Mouse (Mus musculus) C2C12 (cell line): ENCODE results near the gene Slc30a7. TPM values are rescaled to one million over a fixed set of nuclear protein-coding genes. Genes with fewer than 3 reads are reported as not detected.
A peak's percentile ranks its signal among the peaks of the same experiment; 100 is the strongest.

Experiments used
- H3K27me3 ChIP-seq: one replicate; pipeline ENCODE4 v1.6.1; 2011; ENCODE audit not compliant: control insufficient read depth, insufficient read depth, insufficient read length
- H3K36me3 ChIP-seq: one replicate; pipeline ENCODE4 v1.6.1; 2011; ENCODE audit not compliant: control insufficient read depth, insufficient read depth
- H3K4me3 ChIP-seq: one replicate; pipeline ENCODE4 v1.5.1; 2011; ENCODE audit warnings: mild to moderate bottlenecking, control low read depth; ENCODE audit not compliant: poor library complexity, insufficient read depth, severe bottlenecking
- H3K79me2 ChIP-seq: one replicate; pipeline ENCODE4 v1.6.1; 2011; ENCODE audit not compliant: control insufficient read depth, insufficient read depth
- H3K79me3 ChIP-seq: one replicate; pipeline ENCODE4 v1.6.1; 2011; ENCODE audit warnings: low read depth, control low read depth
- H3ac ChIP-seq: one replicate; pipeline ENCODE3; 2011; ENCODE audit warnings: low read depth; ENCODE audit not compliant: control insufficient read depth, insufficient read length
- CEBPB ChIP-seq: IDR thresholded peaks from one replicate; pipeline ENCODE4 v1.6.1; 2011; ENCODE audit warnings: low read depth, mild to moderate bottlenecking, control low read depth, moderate library complexity
- CTCF ChIP-seq: IDR thresholded peaks from one replicate; pipeline ENCODE4 v1.5.1; 2011; ENCODE audit not compliant: control insufficient read depth, insufficient read depth, insufficient read length
- FOSL1 ChIP-seq: IDR thresholded peaks from one replicate; pipeline ENCODE4 v1.8.0; 2011; ENCODE audit warnings: mild to moderate bottlenecking, low read length; ENCODE audit not compliant: poor library complexity, insufficient read depth, severe bottlenecking
- MAX ChIP-seq: IDR thresholded peaks from one replicate; pipeline ENCODE4 v1.6.1; 2011; ENCODE audit warnings: mild to moderate bottlenecking, control low read depth
- MYOD1 ChIP-seq: IDR thresholded peaks from one replicate; pipeline ENCODE4 v1.6.1; 2011; ENCODE audit warnings: low read depth; ENCODE audit not compliant: control insufficient read depth, insufficient read length
- MYOG ChIP-seq: IDR thresholded peaks from one replicate; pipeline ENCODE4 v1.6.1; 2011; ENCODE audit not compliant: control insufficient read depth, insufficient read length; ENCODE audit errors: extremely low read depth
- USF1 ChIP-seq: IDR thresholded peaks from one replicate; pipeline ENCODE4 v1.6.1; 2011; ENCODE audit warnings: low read depth, mild to moderate bottlenecking, control low read depth, moderate library complexity
- polyA plus RNA-seq: library from polyadenylated mRNA; unstranded; fragments of >200 nt; fragmentation: generic; extraction: Trizol; gene quantifications from one replicate; pipeline ENCODE4 v1.2.1, GENCODE M21; 2012; ENCODE audit warnings: missing spikeins

The Slc30a7 gene
- polyA plus RNA-seq, 1 experiment, result 7.9 TPM

DNA sequence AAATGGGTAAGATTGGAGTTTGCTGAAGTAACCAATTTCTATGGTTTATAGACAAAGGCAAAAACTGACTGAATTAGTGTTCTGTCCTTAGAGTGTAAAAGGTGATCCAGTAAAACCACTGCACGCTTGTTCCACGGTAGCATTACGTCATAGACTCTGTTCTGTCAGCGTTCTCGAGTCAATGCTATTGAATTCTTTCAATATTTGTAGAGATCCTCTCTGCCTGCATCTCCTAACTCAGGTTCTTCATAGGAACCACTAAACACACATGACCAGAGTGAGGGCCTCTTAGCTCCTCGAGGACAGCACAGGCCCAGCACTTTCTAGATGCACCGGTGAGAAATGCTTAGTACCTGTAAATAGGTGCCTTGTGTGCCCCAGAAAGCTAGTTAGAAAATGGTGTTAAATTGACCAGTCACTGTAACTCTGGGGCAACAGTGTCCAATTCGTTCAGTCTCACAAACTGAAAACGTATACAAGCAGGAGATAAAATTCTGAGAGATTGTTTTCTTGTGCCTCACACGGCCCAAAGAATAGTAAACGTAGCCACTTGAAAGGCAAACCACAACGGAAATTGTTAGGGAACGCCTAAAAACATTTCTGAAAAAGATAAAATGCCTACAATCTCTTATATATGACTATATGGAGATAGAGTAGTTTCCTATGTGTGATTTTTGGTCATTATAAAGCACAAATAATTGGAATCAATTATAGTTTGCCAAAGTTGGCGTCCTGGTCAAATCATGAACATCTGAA, 35.1 kb downstream of the Slc30a7 start:
- Histone ChIP-seq H3K27me3 (no peaks in the 10 kb centered on the region), H3K36me3 (peaks cover 43% of the 10 kb centered on the region)

DNA sequence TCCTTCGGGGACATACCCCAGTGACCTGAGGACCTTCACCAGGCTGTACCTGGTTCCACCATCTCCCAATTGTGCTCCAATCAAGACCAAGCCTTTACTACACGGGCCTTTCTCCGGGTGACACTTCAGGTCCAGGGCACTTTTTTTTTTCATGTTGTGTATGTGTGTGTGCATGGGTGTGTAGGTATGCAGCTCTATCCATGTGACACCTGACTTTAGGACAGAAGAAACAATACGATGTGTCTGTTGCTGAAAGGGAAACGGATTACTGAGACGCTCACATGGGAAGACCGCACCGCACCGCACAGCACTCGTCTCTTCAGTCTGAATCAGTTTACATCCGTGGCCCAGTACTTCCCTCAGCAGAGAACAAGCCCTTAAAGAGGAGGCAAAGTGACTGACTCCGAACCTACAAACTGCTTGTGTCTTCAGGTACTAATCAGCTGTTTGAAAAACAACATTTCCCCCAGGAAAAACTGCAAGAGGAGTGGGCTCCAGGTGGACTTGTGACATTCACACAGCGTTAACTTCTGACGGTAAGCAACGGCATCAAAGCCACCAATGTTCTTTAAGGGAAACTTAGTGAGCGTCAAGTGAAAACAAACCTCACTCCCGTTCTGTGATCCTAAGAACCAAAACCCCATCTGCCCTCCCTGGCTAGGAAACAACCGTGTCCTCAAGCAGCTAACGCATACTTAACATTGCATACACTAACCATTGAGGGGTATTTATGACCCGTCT, 36.0 kb downstream of the Slc30a7 start:
- Histone ChIP-seq H3K79me2 (no peaks in the 10 kb centered on the region), H3K4me3 (no peak overlapping the region), H3ac (no peak overlapping the region), H3K27me3 (no peaks in the 10 kb centered on the region), H3K36me3 (peaks cover 37% of the 10 kb centered on the region), H3K79me3 (no peaks in the 10 kb centered on the region)
- no peak for TF ChIP-seq MYOD1
- no peak for TF ChIP-seq MYOG
- no peak for TF ChIP-seq CTCF
- TF ChIP-seq FOSL1, result no peak
- TF ChIP-seq MAX, result no peak
- TF ChIP-seq CEBPB, result no peak
- no peak for TF ChIP-seq USF1

More for the DNA sequence above, 35.1 kb downstream of the Slc30a7 start:
- no peaks in the 10 kb centered on the region for H3K79me2 ChIP-seq
- TF ChIP-seq MYOD1, result no peak
- no peak for TF ChIP-seq FOSL1
- TF ChIP-seq MYOG, result no peak
- TF ChIP-seq CEBPB, result no peak
- no peak for TF ChIP-seq CTCF
- TF ChIP-seq MAX, result no peak
- TF ChIP-seq USF1, result no peak
- no peaks in the 10 kb centered on the region for H3K79me3 ChIP-seq
- no peak overlapping the region for H3K4me3 ChIP-seq
- no peak overlapping the region for H3ac ChIP-seq

DNA sequence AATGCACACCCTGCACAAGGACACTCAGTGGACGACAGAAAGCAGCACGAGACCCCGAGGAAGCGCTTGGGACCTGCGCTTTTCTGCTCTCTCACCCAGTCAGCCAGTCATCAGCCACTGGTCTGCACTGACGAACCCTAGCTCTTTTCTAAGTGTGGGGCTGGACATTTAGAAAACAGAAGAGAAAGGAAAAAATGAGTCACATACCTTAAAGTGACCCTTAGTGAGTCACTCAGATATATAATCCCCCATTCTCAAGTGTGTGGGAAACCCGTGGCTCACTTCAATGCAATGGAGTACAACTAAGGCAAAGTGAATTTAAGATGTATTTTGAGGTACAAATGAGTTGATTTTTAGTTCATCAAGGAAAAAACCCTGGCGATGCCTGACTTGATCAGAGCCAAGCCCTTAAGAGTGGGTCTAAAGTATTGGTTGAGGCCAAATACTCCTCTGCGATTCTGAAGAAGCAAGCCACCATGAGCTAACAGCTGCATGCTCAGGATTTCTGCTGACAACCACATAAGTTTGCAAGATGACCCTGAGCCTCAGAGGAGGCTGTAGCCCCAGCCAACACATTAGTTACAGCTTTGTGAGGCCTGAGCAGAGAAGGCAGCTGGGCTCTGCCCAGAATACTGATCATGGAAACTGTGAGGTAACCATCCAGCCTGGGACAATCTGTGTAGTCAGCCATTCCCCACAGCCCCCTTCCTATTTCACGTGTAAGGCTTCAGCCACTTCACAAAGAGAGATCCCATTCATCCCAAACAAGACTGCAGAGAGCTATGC, 38.3 kb downstream of the Slc30a7 start:
- no peak overlapping the region for H3K4me3 ChIP-seq
- no peaks in the 10 kb centered on the region for H3K79me2 ChIP-seq
- TF ChIP-seq FOSL1 (peak; percentile 78), MAX (no peak), MYOD1 (peak; percentile 72)
- peaks cover 44% of the 10 kb centered on the region for H3K36me3 ChIP-seq
- H3ac ChIP-seq, result no peak overlapping the region
- no peaks in the 10 kb centered on the region for H3K79me3 ChIP-seq
- no peaks in the 10 kb centered on the region for H3K27me3 ChIP-seq

DNA sequence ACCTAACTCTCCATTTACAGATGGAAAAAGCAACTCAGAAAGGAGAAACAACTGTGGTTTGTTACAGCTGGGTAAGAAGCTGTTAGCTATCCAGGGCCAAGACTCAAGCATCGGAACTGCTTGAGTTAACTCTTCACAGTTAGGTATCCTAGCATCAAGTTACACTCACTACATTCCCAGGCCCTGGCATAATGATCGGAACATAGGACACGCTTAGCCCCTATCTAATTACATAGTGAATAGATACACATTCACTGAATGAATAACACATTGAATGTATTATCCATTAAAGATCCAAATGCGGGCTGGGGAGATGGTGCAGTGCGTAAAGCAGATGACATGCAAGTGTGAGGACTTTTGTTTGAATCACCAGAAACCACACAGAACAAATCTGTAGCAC, 43.1 kb downstream of the Slc30a7 start:
- H3K4me3 ChIP-seq, result no peak overlapping the region
- TF ChIP-seq FOSL1, result no peak
- TF ChIP-seq USF1, result no peak
- no peak for TF ChIP-seq MYOD1
- no peak for TF ChIP-seq MYOG
- TF ChIP-seq CTCF, result no peak
- no peak for TF ChIP-seq MAX
- no peak for TF ChIP-seq CEBPB
- no peaks in the 10 kb centered on the region for H3K27me3 ChIP-seq
- H3K79me2 ChIP-seq, result no peaks in the 10 kb centered on the region
- H3K79me3 ChIP-seq, result peaks cover 2% of the 10 kb centered on the region
- H3K36me3 ChIP-seq, result peaks cover 33% of the 10 kb centered on the region
- H3ac ChIP-seq, result no peak overlapping the region

DNA sequence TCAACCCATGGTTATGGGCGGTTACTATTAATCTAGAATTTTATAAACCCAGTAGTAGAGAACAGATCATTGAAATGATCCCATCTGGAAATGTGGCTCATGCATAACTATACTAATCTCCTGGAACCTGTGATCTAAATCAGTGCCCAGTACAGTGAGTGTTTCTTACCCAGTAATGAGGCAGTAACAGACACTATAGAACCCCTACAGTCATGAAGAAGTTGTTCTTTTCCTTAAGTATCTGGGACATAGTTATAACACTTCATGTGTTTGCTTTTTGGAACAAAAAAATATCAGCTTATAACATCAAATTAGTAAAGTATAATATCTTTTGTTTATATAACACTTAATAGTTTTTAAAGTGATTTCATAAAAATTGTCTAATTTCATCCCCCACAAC, 43.6 kb downstream of the Slc30a7 start:
- no peak overlapping the region for H3ac ChIP-seq
- H3K79me3 ChIP-seq, result peaks cover 3% of the 10 kb centered on the region
- no peak for TF ChIP-seq FOSL1
- no peak for TF ChIP-seq MYOD1
- no peak for TF ChIP-seq MYOG
- no peak for TF ChIP-seq CEBPB
- TF ChIP-seq MAX, result no peak
- TF ChIP-seq CTCF, result no peak
- TF ChIP-seq USF1, result no peak
- no peak overlapping the region for H3K4me3 ChIP-seq
- no peaks in the 10 kb centered on the region for H3K27me3 ChIP-seq
- peaks cover 36% of the 10 kb centered on the region for H3K36me3 ChIP-seq
- no peaks in the 10 kb centered on the region for H3K79me2 ChIP-seq
